Mouse (Mus musculus): ENCODE data around the gene Osbpl3.

Gene Osbpl3

GRCm38 (mm10) chr6:50372516-50373424 is 83.2 kb downstream of the Osbpl3 start:
- no peak for DNase-seq (ENCODE audit: low read depth, low spot score)

DNA sequence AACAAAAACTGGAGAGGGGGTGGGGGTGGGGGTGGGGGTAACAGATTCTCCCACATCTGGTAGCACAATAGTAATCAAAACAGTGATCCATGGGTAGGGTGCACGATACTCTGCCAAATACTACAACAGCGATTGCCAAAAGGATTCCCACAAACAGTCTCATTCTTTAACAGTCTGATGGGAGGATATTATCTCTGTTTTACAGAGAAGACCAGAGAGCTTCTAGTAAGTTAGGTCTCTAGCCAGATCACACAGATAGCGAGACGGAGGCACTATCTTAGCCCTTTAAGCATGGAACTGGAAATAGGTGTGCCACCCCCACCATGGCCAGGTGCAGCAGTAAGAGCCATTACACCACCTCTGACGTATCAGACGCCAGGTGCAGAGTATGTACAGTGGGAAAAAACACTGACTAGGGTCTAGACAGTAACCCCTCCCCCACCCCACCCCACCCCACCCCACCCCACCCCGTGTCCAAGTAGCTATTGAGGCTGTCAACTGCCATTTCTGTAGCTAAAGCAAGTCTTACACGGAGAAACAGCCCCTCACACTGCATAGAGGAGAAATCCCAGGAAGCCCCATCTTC is 84.4 kb downstream of the Osbpl3 start:
- no peak for DNase-seq (ENCODE audit: low read depth, low spot score)

GRCm38 (mm10) chr6:50368502-50369292 is 87.3 kb downstream of the Osbpl3 start:
- no peak for DNase-seq (ENCODE audit: low read depth, low spot score)

- no peak for DNase-seq (ENCODE audit: low read depth, low spot score)
These were observed 88.2 kb downstream of the Osbpl3 start for GRCm38 (mm10) chr6:50367836-50368235.

DNA sequence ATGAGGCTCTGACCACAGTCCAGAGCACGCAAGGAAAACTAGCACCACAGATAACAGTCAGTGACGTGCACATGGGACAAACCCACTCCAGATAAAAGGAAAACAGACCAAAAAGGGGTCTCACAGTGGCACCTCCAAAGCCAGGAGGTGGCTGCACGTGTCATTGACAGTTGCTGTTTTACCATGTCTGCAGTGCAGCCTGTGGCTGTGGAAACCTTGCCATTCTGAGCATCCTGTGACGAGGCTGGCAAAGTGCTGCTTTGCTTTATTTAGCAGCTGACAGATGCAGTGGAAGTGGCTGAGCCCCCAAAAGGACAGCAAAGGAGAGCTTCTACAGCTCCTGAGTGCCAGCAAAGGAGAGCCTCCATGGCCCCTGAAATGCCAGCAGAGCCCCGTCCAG is 89.3 kb downstream of the Osbpl3 start:
- DNase-seq (ENCODE audit: low read depth, low spot score) = no peak

DNA sequence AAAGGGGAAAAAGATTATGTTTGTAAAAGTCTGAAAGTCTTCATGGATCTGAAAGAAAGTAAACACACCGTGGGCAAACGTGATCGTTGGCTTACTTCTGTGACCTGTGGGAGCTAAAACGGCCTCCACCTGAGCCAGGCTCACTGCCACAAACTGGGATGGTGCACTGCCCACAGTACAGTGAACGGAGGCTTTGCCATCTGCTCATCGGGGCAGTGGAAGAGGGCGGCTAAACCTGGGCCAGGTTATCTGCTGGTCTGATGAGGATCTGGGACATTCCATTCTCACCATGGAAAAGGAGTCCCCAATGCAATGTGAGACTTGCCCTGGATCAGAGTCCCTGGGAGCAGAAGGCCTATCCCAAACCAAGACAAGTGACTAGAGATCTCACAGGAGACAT is 89.7 kb downstream of the Osbpl3 start:
- DNase-seq (ENCODE audit: low read depth, low spot score) = no peak

DNA sequence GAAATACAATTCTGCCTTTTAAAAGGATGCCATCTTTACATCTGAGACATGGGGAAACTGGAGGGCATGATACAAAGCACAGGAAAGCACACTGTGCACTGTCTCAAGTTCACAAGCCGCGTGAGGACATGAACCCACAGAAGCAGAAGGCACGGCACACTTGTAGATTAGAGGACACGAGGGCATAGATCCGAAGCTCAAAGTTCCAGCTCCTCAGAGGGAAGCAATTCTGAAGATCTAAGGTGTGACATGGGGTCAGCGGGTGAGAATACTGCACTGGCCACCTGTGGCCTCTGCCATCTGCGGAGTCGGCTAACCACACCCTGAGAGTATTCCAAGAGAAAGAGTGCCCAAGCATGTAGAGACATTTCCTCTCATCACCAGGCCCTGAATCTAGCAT is 91.6 kb downstream of the Osbpl3 start:
- no peak for DNase-seq (ENCODE audit: low read depth, low spot score)

DNA sequence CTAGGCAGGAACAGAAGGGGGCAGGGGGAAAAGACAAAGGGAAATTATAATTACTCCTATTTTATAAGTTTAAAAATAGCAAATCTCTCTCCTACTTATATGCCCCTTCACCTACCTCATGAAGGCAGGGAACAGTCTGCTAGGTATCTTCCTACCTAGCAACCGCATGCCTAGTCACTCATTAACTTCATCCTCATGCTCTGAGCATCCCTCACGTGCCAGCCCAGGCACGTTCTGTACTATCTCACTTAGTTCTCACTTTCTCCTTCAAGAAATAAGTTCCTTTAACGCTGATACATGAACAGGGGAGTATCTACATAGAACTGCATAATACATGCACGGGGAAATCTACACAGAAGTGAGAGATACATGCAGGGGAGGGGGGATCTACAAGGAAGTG is 92.6 kb downstream of the Osbpl3 start:
- DNase-seq (ENCODE audit: low read depth, low spot score) = no peak

GRCm38 (mm10) chr6:50362704-50363261 is 93.2 kb downstream of the Osbpl3 start:
- no peak for DNase-seq (ENCODE audit: low read depth, low spot score)

DNA sequence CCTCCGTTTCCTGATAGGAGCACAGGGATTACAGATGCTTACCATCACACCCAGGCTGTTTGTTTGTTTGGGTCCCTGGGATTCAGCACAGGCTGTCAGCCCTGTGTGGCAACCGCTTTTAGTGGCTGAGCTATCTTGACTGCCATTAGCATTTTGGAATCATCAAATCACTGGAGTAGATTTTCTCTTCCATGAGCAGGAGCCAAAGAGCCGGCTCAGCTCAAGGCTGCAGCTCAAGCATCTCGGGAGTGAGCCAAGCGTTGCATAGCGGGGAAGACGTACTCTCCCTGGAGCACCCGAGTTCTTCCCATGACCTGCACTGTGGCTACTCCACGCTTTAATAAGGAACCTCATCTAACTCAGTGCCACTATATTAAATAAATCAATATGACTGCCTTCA is 93.8 kb downstream of the Osbpl3 start:
- DNase-seq (ENCODE audit: low read depth, low spot score) = no peak

DNA sequence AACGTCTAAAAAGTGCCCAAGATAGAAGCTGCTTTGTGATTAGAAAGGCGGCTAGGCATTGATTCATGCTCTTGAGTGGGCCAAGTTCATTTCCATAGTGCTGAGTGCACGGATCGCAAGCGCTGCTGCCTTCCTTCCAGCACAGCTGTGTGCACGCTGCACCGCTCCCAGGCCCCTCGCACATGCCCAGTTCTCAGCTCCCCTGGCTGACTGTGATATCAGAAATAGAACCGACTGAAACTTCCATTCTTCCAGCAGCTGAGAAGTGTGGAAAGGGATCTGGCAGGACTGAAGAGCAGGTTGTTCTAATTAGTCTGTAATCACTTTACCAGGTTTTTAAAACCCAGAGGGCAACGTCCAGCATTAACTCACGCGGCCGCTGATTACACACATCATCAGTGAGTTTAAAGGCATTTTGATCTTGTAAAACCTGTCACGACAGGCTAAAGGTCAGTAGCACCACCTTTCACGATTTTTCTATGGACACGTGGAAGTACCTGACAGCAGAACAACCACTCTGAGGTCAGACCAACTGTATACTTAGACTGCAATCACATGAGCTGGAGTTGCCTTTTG is 97.8 kb downstream of the Osbpl3 start:
- peak; percentile 19 for DNase-seq (ENCODE audit: low read depth, low spot score)

- no peak for DNase-seq (ENCODE audit: low read depth, low spot score)
These were observed 101.0 kb downstream of the Osbpl3 start for GRCm38 (mm10) chr6:50354688-50355660.

DNA sequence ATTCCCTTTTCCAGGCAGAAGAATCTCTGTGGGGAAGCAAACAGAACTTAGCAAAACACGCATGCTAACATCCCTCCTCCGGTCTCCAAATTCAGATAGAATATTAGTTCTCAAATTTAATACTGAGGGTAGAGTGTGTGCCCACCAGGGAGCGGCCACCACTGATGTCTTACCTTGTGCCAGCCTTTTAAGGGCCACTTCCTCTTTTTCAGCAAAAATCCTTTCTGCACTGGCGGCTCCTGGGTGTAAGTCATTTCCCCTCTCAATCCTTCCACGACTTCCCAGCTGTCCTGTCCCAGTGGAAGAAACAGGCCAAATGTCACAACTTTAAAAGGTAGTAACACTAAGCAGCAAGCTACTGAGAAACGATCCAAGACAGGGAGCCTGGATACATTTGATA is 103.2 kb downstream of the Osbpl3 start:
- DNase-seq (ENCODE audit: low read depth, low spot score) = no peak

GRCm38 (mm10) chr6:50350911-50351310 is 105.1 kb downstream of the Osbpl3 start:
- DNase-seq (ENCODE audit: low read depth, low spot score) = no peak

- no peak for DNase-seq (ENCODE audit: low read depth, low spot score)
These were observed 107.4 kb downstream of the Osbpl3 start for GRCm38 (mm10) chr6:50348619-50349018.

- DNase-seq (ENCODE audit: low read depth, low spot score) = no peak
These were observed 109.8 kb downstream of the Osbpl3 start for GRCm38 (mm10) chr6:50346204-50346603.

DNA sequence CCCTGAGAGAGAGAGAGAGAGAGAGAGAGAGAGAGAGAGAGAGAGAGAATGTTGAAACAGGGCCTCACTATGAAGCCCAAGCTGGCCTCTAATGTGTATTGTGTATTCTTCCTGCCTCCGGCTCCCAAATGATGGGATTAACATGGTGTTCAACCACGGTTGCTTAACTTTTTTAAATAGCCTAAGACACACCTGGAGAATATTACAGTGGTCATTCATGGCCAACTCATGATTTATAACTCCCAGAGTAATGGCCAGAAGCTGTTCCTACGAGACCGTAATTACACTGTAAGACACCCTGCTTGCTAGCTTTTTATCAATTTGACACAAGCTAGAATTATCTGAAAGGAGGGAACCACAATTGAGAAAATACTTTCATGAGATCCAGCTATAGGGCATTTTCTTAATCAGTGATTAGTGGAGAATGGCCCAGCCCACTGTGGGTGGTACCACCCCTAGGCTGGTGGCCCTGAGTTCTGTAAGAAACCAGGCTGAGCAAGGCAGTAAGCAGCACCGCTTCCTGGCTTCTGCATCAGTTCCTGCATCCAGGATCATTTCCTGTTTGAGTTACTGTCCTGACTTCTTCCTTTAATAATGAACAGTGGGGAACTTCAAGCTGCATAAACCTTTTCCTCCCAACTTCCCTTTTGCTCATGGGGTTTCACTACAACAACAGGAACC is 115.6 kb downstream of the Osbpl3 start:
- DNase-seq (ENCODE audit: low read depth, low spot score) = no peak

DNA sequence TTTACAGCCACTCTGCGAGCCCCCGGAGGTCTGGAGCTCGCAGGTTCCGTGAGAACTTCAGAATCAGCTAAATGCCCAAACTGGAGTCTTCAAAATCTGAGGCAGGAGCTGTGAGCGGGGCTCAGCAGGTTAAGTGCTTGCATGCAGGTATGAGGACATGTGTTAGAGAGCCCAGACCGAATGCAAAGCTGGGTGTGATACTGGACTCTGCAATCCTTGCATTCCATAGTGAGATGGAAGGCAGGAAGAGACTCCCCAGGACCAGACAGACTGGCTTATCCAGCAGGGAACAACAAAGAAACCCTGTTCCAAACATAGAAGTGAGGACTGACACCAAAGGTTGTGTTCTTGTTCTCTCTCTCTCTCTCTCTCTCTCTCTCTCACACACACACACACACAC is 118.6 kb downstream of the Osbpl3 start:
- no peak for DNase-seq (ENCODE audit: low read depth, low spot score)

DNA sequence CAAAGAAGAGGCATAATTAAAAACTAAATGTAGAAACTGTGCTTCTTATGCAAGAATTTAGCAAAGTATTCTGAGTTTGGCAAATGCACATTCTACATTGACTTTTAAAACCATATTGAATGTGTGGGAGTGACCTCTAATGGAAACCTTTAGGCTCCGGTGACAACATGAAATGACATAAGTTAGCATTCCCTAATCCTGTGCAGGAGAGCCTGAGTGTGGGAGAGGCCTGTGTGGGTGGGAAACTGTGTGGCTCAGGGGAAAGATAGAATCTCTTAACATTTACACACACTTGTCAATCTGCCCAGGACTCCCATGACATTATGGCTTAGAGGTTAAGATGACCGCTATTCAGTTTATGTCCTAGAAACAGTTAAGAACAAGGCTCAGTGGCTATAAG is 119.6 kb downstream of the Osbpl3 start:
- no peak for DNase-seq (ENCODE audit: low read depth, low spot score)

Measured in embryo, embryonic 11.5 days (tissue).